Mouse (Mus musculus) liver, adult 2 months (tissue): ENCODE measurements around the gene Tcf20.

ENCODE experiments used
- CTCF ChIP-seq: fragments of 200-500 bp; IDR thresholded peaks from 2 replicates; pipeline ENCODE4 v1.5.1; 2011; ENCODE audit warnings: low read depth, low read length, control low read depth
- POLR2A ChIP-seq: fragments of 200-500 bp; IDR thresholded peaks from 2 replicates; pipeline ENCODE4 v1.6.1; 2011; ENCODE audit warnings: low read length, control low read depth; ENCODE audit not compliant: insufficient read depth; ENCODE audit errors: extremely low read depth

- TF ChIP-seq POLR2A (no peak), CTCF (no peak)
Observed at GRCm38 (mm10) chr15:82937428-82937992, 50.2 kb downstream of the Tcf20 start.
